Mouse (Mus musculus): ENCODE data around the gene Tbxas1. TPM values are rescaled to one million over a fixed set of nuclear protein-coding genes. Genes with fewer than 3 reads are reported as not detected.

Tbxas1 gene
- polyA plus RNA-seq, 1 experiment from 2014 or later, result 1.7 TPM

DNA sequence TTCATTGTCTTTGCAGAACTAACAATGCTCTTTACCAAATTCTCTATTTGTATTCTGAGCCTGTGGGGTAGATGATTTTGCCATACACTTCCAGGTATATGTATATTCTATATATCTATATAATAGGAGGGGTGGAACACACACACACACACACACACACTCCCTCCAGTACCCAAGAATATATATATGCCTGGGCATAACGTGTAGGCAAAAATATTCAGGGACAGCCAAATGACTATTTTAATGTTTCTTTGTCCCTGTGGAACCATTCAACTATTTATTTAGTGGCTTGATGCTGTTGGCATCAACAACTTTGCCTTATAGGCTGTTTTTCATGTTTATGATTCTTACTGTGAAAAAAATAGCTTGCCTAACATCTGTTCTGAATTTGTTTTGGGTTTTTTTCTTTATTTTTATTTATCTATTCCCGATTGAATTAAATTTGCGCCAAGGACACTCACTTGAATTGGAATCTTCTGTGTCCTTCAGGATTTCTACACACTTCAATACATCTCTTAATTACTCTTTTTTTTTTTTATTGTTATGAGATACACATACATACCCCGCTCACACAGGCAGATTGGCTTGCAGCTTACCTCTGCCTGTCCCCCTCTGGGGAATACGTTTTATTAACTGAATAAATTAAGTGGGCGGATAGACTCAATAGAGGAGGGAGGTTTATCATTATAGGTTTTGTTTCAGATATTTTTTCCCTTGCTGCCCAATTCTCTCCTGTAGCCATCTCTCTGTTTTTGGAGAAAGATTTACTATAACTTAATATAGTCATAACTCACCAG lies 94.9 kb downstream of the Tbxas1 start:
- Histone ChIP-seq H3K36me3 (ENCODE audit: control insufficient read depth, insufficient read depth, low read length) (no peaks in the 10 kb centered on the region), H3K27me3 (ENCODE audit: control insufficient read depth, insufficient read depth, low read length) (no peaks in the 10 kb centered on the region), H3K27ac (ENCODE audit: low read depth, low read length) (no peak overlapping the region), H3K9me3 (replicated peaks; ENCODE audit: control insufficient read depth, low read length) (no peaks in the 10 kb centered on the region), H3K4me1 (ENCODE audit: control insufficient read depth, insufficient read depth, low read length) (peaks cover 3% of the 10 kb centered on the region; the same call in 1 of the 2 replicates), H3K4me3 (ENCODE audit: low read depth, low read length) (no peak overlapping the region), H3K9ac (ENCODE audit: low read depth, low read length) (no peak overlapping the region), H3K4me2 (no peak overlapping the region)
- no peak for ATAC-seq (replicated peaks; ENCODE audit: insufficient number of reproducible peaks, low FRiP score, low TSS enrichment)
- WGBS (ENCODE audit: insufficient replicate concordance), result 79% methylated on average over 6 of the region's 6 CpGs

DNA sequence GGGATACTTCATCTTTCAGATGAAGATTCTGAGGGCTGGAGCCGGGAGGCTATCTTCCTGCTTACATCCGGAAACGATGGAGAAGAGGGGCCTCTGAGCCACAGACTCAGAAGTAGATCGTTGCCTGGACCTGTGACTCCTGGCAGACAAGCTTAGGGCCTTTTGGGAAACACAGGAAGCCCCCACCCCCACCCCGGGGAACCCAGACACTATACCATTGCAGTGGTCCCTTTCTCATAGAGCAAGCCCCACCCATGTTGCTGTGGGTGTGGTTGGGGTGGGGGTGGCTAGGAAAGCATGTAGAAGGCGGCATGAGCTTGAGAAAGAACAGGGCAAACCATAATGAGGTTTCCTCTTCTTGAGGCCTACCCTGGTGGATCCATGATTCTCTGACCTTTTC lies 95.6 kb downstream of the Tbxas1 start:
- no peak overlapping the region for H3K4me3 ChIP-seq (ENCODE audit: low read depth, low read length)
- H3K27ac ChIP-seq (ENCODE audit: low read depth, low read length), result no peak overlapping the region
- H3K36me3 ChIP-seq (ENCODE audit: control insufficient read depth, insufficient read depth, low read length), result no peaks in the 10 kb centered on the region
- no peak for ATAC-seq (replicated peaks; ENCODE audit: insufficient number of reproducible peaks, low FRiP score, low TSS enrichment)
- no peaks in the 10 kb centered on the region for H3K9me3 ChIP-seq (replicated peaks; ENCODE audit: control insufficient read depth, low read length)
- H3K4me1 ChIP-seq (ENCODE audit: control insufficient read depth, insufficient read depth, low read length), result no peaks in the 10 kb centered on the region
- H3K4me2 ChIP-seq, result no peak overlapping the region
- no peak overlapping the region for H3K9ac ChIP-seq (ENCODE audit: low read depth, low read length)
- WGBS (ENCODE audit: insufficient replicate concordance), result 72% methylated on average over 6 of the region's 6 CpGs
- H3K27me3 ChIP-seq (ENCODE audit: control insufficient read depth, insufficient read depth, low read length), result no peaks in the 10 kb centered on the region

DNA sequence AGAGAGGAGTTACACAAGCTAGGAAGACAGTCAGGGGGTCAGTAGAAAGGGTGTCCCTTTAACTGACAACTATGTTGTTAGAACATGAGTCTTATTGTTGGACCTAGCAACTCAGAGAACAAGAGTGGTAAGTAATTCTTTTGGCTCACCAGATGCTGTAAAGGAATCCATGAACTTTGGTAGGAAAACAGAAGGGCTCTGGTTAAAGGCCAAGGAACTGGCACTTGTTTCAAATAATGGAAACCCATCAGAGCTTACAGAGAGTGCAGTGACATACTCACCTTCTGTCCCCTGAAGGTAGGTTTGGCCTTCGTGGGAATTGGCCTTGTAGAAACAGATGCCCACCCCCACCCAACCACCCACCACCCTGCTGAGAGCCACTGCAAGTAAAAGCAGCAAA lies 97.6 kb downstream of the Tbxas1 start:
- ATAC-seq (replicated peaks; ENCODE audit: insufficient number of reproducible peaks, low FRiP score, low TSS enrichment), result no peak
- WGBS (ENCODE audit: insufficient replicate concordance), result 35% methylated on average over 1 of the region's 1 CpGs
- Histone ChIP-seq H3K27ac (ENCODE audit: low read depth, low read length) (no peak overlapping the region), H3K4me2 (no peak overlapping the region), H3K36me3 (ENCODE audit: control insufficient read depth, insufficient read depth, low read length) (no peaks in the 10 kb centered on the region), H3K4me3 (ENCODE audit: low read depth, low read length) (no peak overlapping the region), H3K4me1 (ENCODE audit: control insufficient read depth, insufficient read depth, low read length) (no peaks in the 10 kb centered on the region), H3K9ac (ENCODE audit: low read depth, low read length) (no peak overlapping the region), H3K27me3 (ENCODE audit: control insufficient read depth, insufficient read depth, low read length) (no peaks in the 10 kb centered on the region), H3K9me3 (replicated peaks; ENCODE audit: control insufficient read depth, low read length) (no peaks in the 10 kb centered on the region)

DNA sequence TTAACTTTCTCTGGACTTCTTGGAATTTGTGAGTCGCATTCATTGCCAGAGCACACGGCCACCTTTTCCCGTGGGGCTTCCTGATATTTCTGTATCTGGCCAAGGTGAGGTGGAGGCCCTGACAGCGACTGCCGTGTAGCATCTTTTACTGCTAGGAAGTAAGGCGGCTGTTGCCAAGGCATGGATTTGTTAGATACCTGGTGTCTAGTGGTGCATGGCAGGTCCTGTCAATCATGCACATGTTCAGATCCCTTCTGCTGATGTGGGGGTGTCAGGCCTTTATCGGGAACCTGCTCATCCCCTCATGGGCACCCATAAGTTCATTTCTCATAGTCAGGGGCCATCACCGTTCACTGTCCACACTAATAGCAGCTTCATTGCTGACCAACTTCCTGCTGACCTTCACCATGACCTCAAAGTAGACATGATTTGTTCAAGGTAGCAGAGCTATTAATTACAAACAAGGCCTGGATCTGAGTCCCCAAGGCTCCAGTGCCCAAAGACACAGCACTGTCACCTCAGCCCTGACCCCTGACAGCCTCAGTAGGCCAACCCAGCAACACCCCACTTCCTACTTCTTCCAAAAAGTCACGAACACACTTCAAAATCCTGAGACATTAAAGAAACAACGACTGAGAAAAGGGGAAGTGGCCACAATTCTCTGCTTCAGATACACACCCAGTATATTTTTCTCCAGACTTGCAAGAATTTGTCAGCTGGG lies 98.4 kb downstream of the Tbxas1 start:
- no peak overlapping the region for H3K4me2 ChIP-seq
- ATAC-seq (replicated peaks; ENCODE audit: insufficient number of reproducible peaks, low FRiP score, low TSS enrichment), result no peak
- H3K4me1 ChIP-seq (ENCODE audit: control insufficient read depth, insufficient read depth, low read length), result no peaks in the 10 kb centered on the region
- H3K9me3 ChIP-seq (replicated peaks; ENCODE audit: control insufficient read depth, low read length), result no peaks in the 10 kb centered on the region
- no peak overlapping the region for H3K27ac ChIP-seq (ENCODE audit: low read depth, low read length)
- WGBS (ENCODE audit: insufficient replicate concordance), result 83% methylated on average over 10 of the region's 10 CpGs
- H3K4me3 ChIP-seq (ENCODE audit: low read depth, low read length), result no peak overlapping the region
- H3K36me3 ChIP-seq (ENCODE audit: control insufficient read depth, insufficient read depth, low read length), result no peaks in the 10 kb centered on the region
- H3K27me3 ChIP-seq (ENCODE audit: control insufficient read depth, insufficient read depth, low read length), result no peaks in the 10 kb centered on the region
- no peak overlapping the region for H3K9ac ChIP-seq (ENCODE audit: low read depth, low read length)

DNA sequence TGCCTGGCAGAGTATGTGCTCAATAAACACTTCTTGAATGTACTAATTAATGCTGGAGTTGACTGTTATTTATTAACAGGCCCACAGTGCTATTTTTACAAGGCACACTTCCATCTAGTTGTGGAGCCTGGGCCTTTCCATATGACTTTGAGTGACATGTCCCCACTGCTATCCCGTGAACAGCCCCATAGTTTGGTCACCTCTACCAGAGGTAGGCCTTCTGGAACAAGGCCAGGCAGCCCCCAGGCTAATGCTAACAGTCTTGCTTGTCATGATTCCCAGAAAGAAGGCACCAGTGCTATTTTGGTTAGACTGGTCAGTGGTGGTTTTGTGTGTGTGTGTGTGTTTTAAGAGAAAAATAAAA lies 98.9 kb downstream of the Tbxas1 start:
- ATAC-seq (replicated peaks; ENCODE audit: insufficient number of reproducible peaks, low FRiP score, low TSS enrichment), result no peak

DNA sequence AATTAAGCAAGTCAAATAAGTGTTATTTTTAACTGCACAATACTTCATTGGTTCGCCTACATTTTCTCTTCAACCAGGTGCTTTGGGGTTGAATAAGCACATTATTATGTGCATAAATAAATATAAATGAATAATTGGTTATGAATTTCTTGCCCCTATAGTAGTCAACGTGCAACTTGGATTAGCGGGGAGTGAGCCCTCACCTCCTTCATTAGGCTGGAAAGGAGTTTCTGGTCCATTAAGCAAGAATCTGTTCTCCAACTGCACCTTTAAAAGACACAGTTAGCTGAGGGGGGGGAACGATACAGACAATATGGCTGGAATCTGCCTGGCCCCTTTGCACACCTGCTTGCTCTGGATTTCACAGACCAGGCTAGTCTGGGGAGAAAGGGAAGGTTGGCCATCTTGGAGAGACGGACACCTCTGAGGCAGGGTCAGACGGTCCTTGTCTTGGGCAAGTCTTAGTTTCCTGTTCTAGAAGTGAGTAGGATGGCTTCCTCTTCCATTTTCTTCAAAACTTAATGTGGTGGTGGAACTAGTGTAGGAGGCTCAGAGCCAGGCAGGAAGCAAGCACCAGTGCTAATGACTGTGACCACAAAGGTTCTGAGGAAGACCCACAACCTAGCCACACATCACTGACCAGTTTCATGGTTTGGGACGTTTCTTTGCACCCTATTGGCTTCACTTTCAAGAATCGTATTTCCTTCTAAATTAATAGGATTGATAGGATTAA lies 99.5 kb downstream of the Tbxas1 start:
- no peaks in the 10 kb centered on the region for H3K27me3 ChIP-seq (ENCODE audit: control insufficient read depth, insufficient read depth, low read length)
- H3K9ac ChIP-seq (ENCODE audit: low read depth, low read length), result no peak overlapping the region
- no peak overlapping the region for H3K4me3 ChIP-seq (ENCODE audit: low read depth, low read length)
- H3K27ac ChIP-seq (ENCODE audit: low read depth, low read length), result no peak overlapping the region
- 82% methylated on average over 8 of the region's 8 CpGs for WGBS (ENCODE audit: insufficient replicate concordance)
- ATAC-seq (replicated peaks; ENCODE audit: insufficient number of reproducible peaks, low FRiP score, low TSS enrichment), result no peak
- H3K4me1 ChIP-seq (ENCODE audit: control insufficient read depth, insufficient read depth, low read length), result no peaks in the 10 kb centered on the region
- H3K4me2 ChIP-seq, result no peak overlapping the region
- H3K36me3 ChIP-seq (ENCODE audit: control insufficient read depth, insufficient read depth, low read length), result no peaks in the 10 kb centered on the region
- no peaks in the 10 kb centered on the region for H3K9me3 ChIP-seq (replicated peaks; ENCODE audit: control insufficient read depth, low read length)

More for the DNA sequence above, 98.9 kb downstream of the Tbxas1 start:
- Histone ChIP-seq H3K36me3 (ENCODE audit: control insufficient read depth, insufficient read depth, low read length) (no peaks in the 10 kb centered on the region), H3K4me1 (ENCODE audit: control insufficient read depth, insufficient read depth, low read length) (no peaks in the 10 kb centered on the region), H3K9me3 (replicated peaks; ENCODE audit: control insufficient read depth, low read length) (no peaks in the 10 kb centered on the region), H3K4me3 (ENCODE audit: low read depth, low read length) (no peak overlapping the region), H3K4me2 (no peak overlapping the region), H3K27ac (ENCODE audit: low read depth, low read length) (no peak overlapping the region), H3K9ac (ENCODE audit: low read depth, low read length) (no peak overlapping the region), H3K27me3 (ENCODE audit: control insufficient read depth, insufficient read depth, low read length) (no peaks in the 10 kb centered on the region)
- WGBS (ENCODE audit: insufficient replicate concordance), result 67% methylated on average over 1 of the region's 1 CpGs

DNA sequence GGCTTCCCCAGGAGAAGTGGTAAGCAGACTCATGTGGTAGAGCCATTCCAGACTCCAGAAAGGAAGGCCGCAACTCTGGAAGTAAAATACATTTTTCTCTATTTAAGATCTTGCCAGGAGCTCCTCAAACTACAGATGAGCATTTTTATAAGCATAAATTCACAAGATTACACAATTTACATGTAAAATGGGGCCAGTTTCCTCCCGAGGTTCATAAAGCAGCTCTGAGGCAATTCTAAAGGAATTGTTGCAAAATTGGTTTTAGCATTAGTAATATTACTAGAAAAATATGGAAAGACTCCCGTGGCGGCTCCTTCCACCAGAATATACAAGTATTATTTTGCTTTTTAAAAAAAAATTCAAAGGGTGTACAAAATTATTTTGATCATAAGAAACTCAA lies 100.7 kb downstream of the Tbxas1 start:
- no peaks in the 10 kb centered on the region for H3K27me3 ChIP-seq (ENCODE audit: control insufficient read depth, insufficient read depth, low read length)
- H3K36me3 ChIP-seq (ENCODE audit: control insufficient read depth, insufficient read depth, low read length), result no peaks in the 10 kb centered on the region
- ATAC-seq (replicated peaks; ENCODE audit: insufficient number of reproducible peaks, low FRiP score, low TSS enrichment), result no peak
- 86% methylated on average over 4 of the region's 4 CpGs for WGBS (ENCODE audit: insufficient replicate concordance)
- no peak overlapping the region for H3K9ac ChIP-seq (ENCODE audit: low read depth, low read length)
- H3K4me3 ChIP-seq (ENCODE audit: low read depth, low read length), result no peak overlapping the region
- no peak overlapping the region for H3K4me2 ChIP-seq
- H3K27ac ChIP-seq (ENCODE audit: low read depth, low read length), result no peak overlapping the region
- no peaks in the 10 kb centered on the region for H3K4me1 ChIP-seq (ENCODE audit: control insufficient read depth, insufficient read depth, low read length)
- H3K9me3 ChIP-seq (replicated peaks; ENCODE audit: control insufficient read depth, low read length), result no peaks in the 10 kb centered on the region

DNA sequence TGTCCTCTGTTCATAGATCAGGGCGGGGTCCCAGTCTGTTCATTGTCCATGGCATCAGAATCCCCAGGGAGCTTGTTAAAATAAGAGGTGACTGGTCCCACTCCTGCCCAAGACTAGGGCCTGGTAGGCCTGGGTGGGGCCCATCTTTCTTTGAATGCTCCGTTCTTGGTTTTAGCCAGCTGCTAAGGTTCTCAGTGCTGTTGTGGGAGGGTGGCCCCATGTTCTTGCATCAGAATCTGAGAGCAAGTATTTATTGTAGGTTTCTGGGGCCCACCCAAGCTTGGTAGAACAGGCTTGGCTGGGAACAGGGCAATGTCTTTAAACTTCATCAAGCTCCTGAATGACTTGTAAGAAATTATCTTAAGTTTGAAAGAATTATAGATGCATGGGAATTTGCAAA lies 101.2 kb downstream of the Tbxas1 start:
- Histone ChIP-seq H3K9ac (ENCODE audit: low read depth, low read length) (no peak overlapping the region), H3K4me1 (ENCODE audit: control insufficient read depth, insufficient read depth, low read length) (peaks cover 3% of the 10 kb centered on the region; the same call in 1 of the 2 replicates), H3K9me3 (replicated peaks; ENCODE audit: control insufficient read depth, low read length) (no peaks in the 10 kb centered on the region), H3K36me3 (ENCODE audit: control insufficient read depth, insufficient read depth, low read length) (no peaks in the 10 kb centered on the region), H3K27ac (ENCODE audit: low read depth, low read length) (no peak overlapping the region), H3K27me3 (ENCODE audit: control insufficient read depth, insufficient read depth, low read length) (no peaks in the 10 kb centered on the region), H3K4me3 (ENCODE audit: low read depth, low read length) (no peak overlapping the region), H3K4me2 (no peak overlapping the region)
- ATAC-seq (replicated peaks; ENCODE audit: insufficient number of reproducible peaks, low FRiP score, low TSS enrichment), result no peak
- 80% methylated on average over 2 of the region's 2 CpGs for WGBS (ENCODE audit: insufficient replicate concordance)

Data from heart, embryonic 11.5 days (tissue).